Mouse (Mus musculus) frontal cortex, adult 2 months (tissue): ENCODE measurements at regions not wholly inside any gene's neighbourhood (a gene's known extent, or its start where the extent isn't known, plus 50 kb on each side); places are given as distances from the start of the nearest gene placed in this dataset.

Experiments used
- DNase-seq, 2 experiments: peaks; one replicate each; pipeline ENCODE4 v3.0.0; 2022; ENCODE audit warnings: low spot score in 1 of 2; ENCODE audit errors: extremely low spot score in 1 of 2

GRCm38 (mm10) chr10:65845096-65845624 lies 1250.8 kb upstream of the Jmjd1c start:
- no peak for DNase-seq

GRCm38 (mm10) chr10:65846136-65846535 lies 1249.8 kb upstream of the Jmjd1c start:
- peak; percentile 13 to 69 for DNase-seq

GRCm38 (mm10) chr10:65847622-65848021 lies 1248.3 kb upstream of the Jmjd1c start:
- DNase-seq, result no peak

- no peak for DNase-seq
Observed at GRCm38 (mm10) chr10:65889881-65890280, 1206.0 kb upstream of the Jmjd1c start.

- no peak for DNase-seq
Observed at GRCm38 (mm10) chr10:65907571-65907970, 1188.4 kb upstream of the Jmjd1c start.

- peak in 1 of 2 experiments; percentile 47 for DNase-seq
Observed at GRCm38 (mm10) chr10:65912518-65912917, 1183.4 kb upstream of the Jmjd1c start.

- no peak for DNase-seq
Observed at GRCm38 (mm10) chr10:65932077-65932476, 1163.8 kb upstream of the Jmjd1c start.

- peak; percentile 42 to 65 for DNase-seq
Observed at GRCm38 (mm10) chr10:65948587-65948986, 1147.3 kb upstream of the Jmjd1c start.

GRCm38 (mm10) chr10:65962441-65962840 lies 1133.5 kb upstream of the Jmjd1c start:
- DNase-seq, result no peak

GRCm38 (mm10) chr10:65969770-65970169 lies 1126.2 kb upstream of the Jmjd1c start:
- peak; percentile 2 to 14 for DNase-seq
